Comparison of ENCODE assay signal across 21 mouse cellular contexts in the genomic region with DNA sequence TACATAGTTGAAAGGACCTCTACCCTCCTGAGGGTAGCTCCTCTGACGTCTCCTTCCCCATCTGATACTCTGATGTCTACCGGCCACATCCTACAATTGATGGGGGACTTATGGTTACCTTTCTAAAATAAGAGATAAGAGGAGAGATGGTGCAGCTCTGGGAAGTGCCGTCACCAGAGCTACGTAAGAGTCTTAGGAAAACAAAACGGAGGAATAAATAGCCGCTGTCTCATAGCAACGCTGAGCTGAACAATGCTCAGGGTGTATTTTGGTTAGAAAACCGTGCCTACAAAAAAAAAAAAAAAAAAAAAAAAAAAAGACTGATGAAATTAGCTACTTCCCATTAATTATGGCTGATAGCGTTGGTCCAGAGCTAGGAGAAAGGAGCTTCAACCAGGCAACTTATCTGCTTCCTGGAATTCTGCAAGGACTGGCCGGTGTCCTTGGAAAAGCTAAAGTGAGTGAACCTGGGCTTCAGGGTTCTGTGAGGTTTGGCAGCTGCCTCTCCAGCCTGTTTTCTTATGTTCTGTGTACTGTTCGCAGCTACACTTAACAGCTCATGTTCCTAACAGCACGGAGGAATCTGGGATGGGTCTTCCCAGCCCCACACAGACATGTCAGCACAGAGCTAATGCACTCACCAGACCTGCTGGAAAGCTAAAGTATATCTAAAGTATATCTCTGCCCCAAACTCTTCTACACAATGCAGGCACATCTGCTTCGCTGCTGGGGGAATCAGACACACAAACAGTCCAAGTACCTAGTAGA. TPM values are rescaled to one million over a fixed set of nuclear protein-coding genes. Genes with fewer than 3 reads are reported as not detected.
DNase-seq lines count a peak whose midpoint lies in the region; ATAC-seq and TF ChIP-seq lines count a peak whose summit lies in the region.
"Had no signal": no experiment of that assay in that cellular context is flagged by ENCODE, and none has a peak within 500 bp of the region (broad histone marks: within the 10 kb centered on the region; RNA-seq: fewer than 3 reads in every experiment).

No protein-coding gene starts in this region.

- H3K4me2 ChIP-seq in forebrain, postnatal 0 days (ENCODE audit: low read depth): peak overlapping the region; percentile 15
- no peak overlapping the region for H3K4me2 ChIP-seq in forebrain, embryonic 14.5 days (ENCODE audit: low read length)
- H3K4me2 ChIP-seq in embryonic facial prominence, embryonic 15.5 days (replicated peaks): no peak overlapping the region
- H3K4me2 ChIP-seq in heart, embryonic 12.5 days: no peak overlapping the region
- H3K4me2 ChIP-seq: forebrain, embryonic 13.5 days; liver, embryonic 11.5 days; midbrain, embryonic 12.5 days; stomach, embryonic 15.5 days had no signal

- 47% methylated on average over 13 of the region's 13 CpGs for WGBS in forebrain, postnatal 0 days
- WGBS in forebrain, embryonic 14.5 days: 57% methylated on average over 13 of the region's 13 CpGs
- WGBS in embryonic facial prominence, embryonic 15.5 days: 58% methylated on average over 13 of the region's 13 CpGs
- WGBS in heart, embryonic 12.5 days: 31% methylated on average over 13 of the region's 13 CpGs

- ATAC-seq in forebrain, postnatal 0 days: peak; percentile 79
- no peak for ATAC-seq in forebrain, embryonic 14.5 days
- ATAC-seq in embryonic facial prominence, embryonic 15.5 days (ENCODE audit: insufficient number of reproducible peaks, low FRiP score, low TSS enrichment, low read depth): no peak
- ATAC-seq in heart, embryonic 12.5 days (ENCODE audit: insufficient number of reproducible peaks, low FRiP score): no peak
- ATAC-seq: forebrain, embryonic 13.5 days; hindbrain, postnatal 0 days; intestine, embryonic 16.5 days; liver, postnatal 0 days; lung, postnatal 0 days had no signal

- no peaks in the 10 kb centered on the region for H3K27me3 ChIP-seq in forebrain, postnatal 0 days (ENCODE audit: insufficient read depth, low read length)
- H3K27me3 ChIP-seq in forebrain, embryonic 14.5 days (replicated peaks; ENCODE audit: control insufficient read depth, insufficient read depth, low read length): no peaks in the 10 kb centered on the region
- H3K27me3 ChIP-seq in embryonic facial prominence, embryonic 15.5 days: no peaks in the 10 kb centered on the region
- no peaks in the 10 kb centered on the region for H3K27me3 ChIP-seq in heart, embryonic 12.5 days (replicated peaks)
- H3K27me3 ChIP-seq: forebrain, embryonic 13.5 days; stomach, embryonic 15.5 days had no signal

- H3K27ac ChIP-seq in forebrain, postnatal 0 days (ENCODE audit: low read depth, low read length): peak overlapping the region; percentile 50; the same call in 1 of the 2 replicates
- no peak overlapping the region for H3K27ac ChIP-seq in forebrain, embryonic 14.5 days (ENCODE audit: low read depth, low read length)
- H3K27ac ChIP-seq in left cerebral cortex, adult 2 months: peak overlapping the region; percentile 78
- peak overlapping the region; percentile 29; the same call in 1 of the 2 replicates for H3K27ac ChIP-seq in embryonic facial prominence, embryonic 15.5 days (replicated peaks)
- no peak overlapping the region for H3K27ac ChIP-seq in heart, embryonic 12.5 days (ENCODE audit: poor library complexity, severe bottlenecking)
- H3K27ac ChIP-seq: forebrain, embryonic 13.5 days; heart, embryonic 10.5 days; hindbrain, postnatal 0 days; midbrain, embryonic 12.5 days; stomach, embryonic 15.5 days had no signal

- peak; percentile 48 for DNase-seq in forebrain, postnatal 0 days
- DNase-seq in forebrain, embryonic 14.5 days (ENCODE audit: low spot score): no peak
- no peak for DNase-seq in left cerebral cortex, adult 2 months (ENCODE audit: extremely low spot score in 1 of 2, low spot score in 2 of 2)
- no peak for DNase-seq in left cerebral cortex, postnatal 4 days
- peak; percentile 52 for DNase-seq in MN1 (ENCODE audit: low spot score)
- no peak for DNase-seq in cerebellum, adult 11 months
- DNase-seq: cerebellum, adult 9-10 months; heart, postnatal 14 days; kidney, adult 9 months; kidney, postnatal 14 days; liver, postnatal 0 days had no signal

- no peak for TF ChIP-seq CTCF in forebrain, postnatal 0 days (IDR thresholded peaks at IDR 0.05; ENCODE audit: low read depth)
- no peak for TF ChIP-seq CTCF in left cerebral cortex, adult 2 months (IDR thresholded peaks at IDR 0.05)

- H3K9me3 ChIP-seq in forebrain, postnatal 0 days (ENCODE audit: low read length): no peaks in the 10 kb centered on the region
- no peaks in the 10 kb centered on the region for H3K9me3 ChIP-seq in forebrain, embryonic 14.5 days (replicated peaks; ENCODE audit: control insufficient read depth, low read length)
- H3K9me3 ChIP-seq in embryonic facial prominence, embryonic 15.5 days (replicated peaks): no peaks in the 10 kb centered on the region
- no peaks in the 10 kb centered on the region for H3K9me3 ChIP-seq in heart, embryonic 12.5 days (replicated peaks)
- H3K9me3 ChIP-seq: forebrain, embryonic 13.5 days; heart, embryonic 10.5 days; midbrain, embryonic 12.5 days; stomach, embryonic 15.5 days had no signal

- no peak overlapping the region for H3K4me3 ChIP-seq in forebrain, postnatal 0 days (ENCODE audit: low read depth, low read length)
- H3K4me3 ChIP-seq in forebrain, embryonic 14.5 days (ENCODE audit: low read depth, low read length): no peak overlapping the region
- no peak overlapping the region for H3K4me3 ChIP-seq in left cerebral cortex, adult 2 months
- H3K4me3 ChIP-seq in embryonic facial prominence, embryonic 15.5 days (replicated peaks): no peak overlapping the region
- H3K4me3 ChIP-seq in heart, embryonic 12.5 days: no peak overlapping the region
- H3K4me3 ChIP-seq: forebrain, embryonic 13.5 days; heart, embryonic 10.5 days; midbrain, embryonic 12.5 days; stomach, embryonic 15.5 days had no signal

- intact Hi-C loops in left cerebral cortex, adult 2 months (cut with DNase I): loop anchor here (5.0 kb wide), 2 partner anchors 123 to 398 kb away; no protein-coding TSS in a partner anchor
- intact Hi-C loops in left cerebral cortex, postnatal 4 days (cut with DNase I): loop anchor here (5.0 kb wide), 1 partner anchor 398 kb away; no protein-coding TSS in a partner anchor

- no peak overlapping the region for H3K9ac ChIP-seq in forebrain, postnatal 0 days
- H3K9ac ChIP-seq in forebrain, embryonic 14.5 days (ENCODE audit: low read length): no peak overlapping the region
- no peak overlapping the region for H3K9ac ChIP-seq in embryonic facial prominence, embryonic 15.5 days
- H3K9ac ChIP-seq in heart, embryonic 12.5 days: no peak overlapping the region
- H3K9ac ChIP-seq: forebrain, embryonic 13.5 days; liver, postnatal 0 days; midbrain, embryonic 12.5 days; stomach, embryonic 15.5 days had no signal

- H3K36me3 ChIP-seq in forebrain, postnatal 0 days (ENCODE audit: insufficient read depth): no peaks in the 10 kb centered on the region
- H3K36me3 ChIP-seq in forebrain, embryonic 14.5 days (ENCODE audit: control insufficient read depth, insufficient read depth, low read length): no peaks in the 10 kb centered on the region
- no peaks in the 10 kb centered on the region for H3K36me3 ChIP-seq in embryonic facial prominence, embryonic 15.5 days
- no peaks in the 10 kb centered on the region for H3K36me3 ChIP-seq in heart, embryonic 12.5 days
- H3K36me3 ChIP-seq: heart, embryonic 10.5 days; midbrain, embryonic 12.5 days; stomach, embryonic 15.5 days had no signal

- H3K4me1 ChIP-seq in forebrain, postnatal 0 days (ENCODE audit: insufficient read depth): peaks cover 8% of the 10 kb centered on the region; the same call in 1 of the 2 replicates
- peaks cover 4% of the 10 kb centered on the region; the same call in 1 of the 2 replicates for H3K4me1 ChIP-seq in forebrain, embryonic 14.5 days (ENCODE audit: control insufficient read depth, insufficient read depth, low read length)
- no peaks in the 10 kb centered on the region for H3K4me1 ChIP-seq in embryonic facial prominence, embryonic 15.5 days
- H3K4me1 ChIP-seq in heart, embryonic 12.5 days (replicated peaks): peaks cover 12% of the 10 kb centered on the region
- H3K4me1 ChIP-seq: stomach, embryonic 15.5 days had no signal

RNA-seq across cellular contexts. Expression of a gene that starts 26.5 kb away (rescaled TPM):
- total RNA-seq in forebrain, postnatal 0 days (2014; rRNA removed): 30.5 and 42.4 TPM in 2 replicates
- polyA plus RNA-seq in forebrain, postnatal 0 days (2015; fragmentation: Nextera tagmentation; extraction: Ambion mirVana): 9.8 and 20.5 TPM in 2 replicates
- polyA plus RNA-seq in forebrain, embryonic 14.5 days (2014; fragmentation: Nextera tagmentation; extraction: Ambion mirVana): 22.4 and 31.9 TPM in 2 replicates
- 100 to 1,000 TPM; 107 to 120 TPM for total RNA-seq in left cerebral cortex, adult 2 months (2021)
- 10 to 100 TPM; 58.8 to 64.4 TPM for total RNA-seq in left cerebral cortex, postnatal 4 days (2021)
- polyA plus RNA-seq in embryonic facial prominence, embryonic 15.5 days (2015; fragmentation: Nextera tagmentation; extraction: Ambion mirVana): 45.3 and 49.4 TPM in 2 replicates
- 15.4 and 16.9 TPM in 2 replicates for polyA plus RNA-seq in heart, embryonic 12.5 days (2016; fragmentation: Nextera tagmentation; extraction: Ambion mirVana)

RNA-seq across cellular contexts. Expression of a gene that starts 50.5 kb away (rescaled TPM):
- total RNA-seq in forebrain, postnatal 0 days (2014; rRNA removed): 184 and 223 TPM in 2 replicates
- polyA plus RNA-seq in forebrain, postnatal 0 days (2015; fragmentation: Nextera tagmentation; extraction: Ambion mirVana): 1,167 and 1,378 TPM in 2 replicates
- polyA plus RNA-seq in forebrain, embryonic 14.5 days (2014; fragmentation: Nextera tagmentation; extraction: Ambion mirVana): 879 and 1,044 TPM in 2 replicates
- 100 to 1,000 TPM; 411 TPM for total RNA-seq in left cerebral cortex, adult 2 months (2021)
- total RNA-seq in left cerebral cortex, postnatal 4 days (2021): 100 to 1,000 TPM; 360 to 383 TPM
- 973 and 1,001 TPM in 2 replicates for polyA plus RNA-seq in embryonic facial prominence, embryonic 15.5 days (2015; fragmentation: Nextera tagmentation; extraction: Ambion mirVana)
- polyA plus RNA-seq in heart, embryonic 12.5 days (2016; fragmentation: Nextera tagmentation; extraction: Ambion mirVana): 875 and 884 TPM in 2 replicates

Comparison
In these comparisons a context has a peak if more than half of its experiments do, and no peak if none do; other contexts are left out.
1. DNase-seq: peak in forebrain, postnatal 0 days (single experiment) and MN1 (single experiment); none in forebrain, embryonic 14.5 days (single experiment), left cerebral cortex, adult 2 months (0 of 2), left cerebral cortex, postnatal 4 days (single experiment) and cerebellum, adult 11 months (single experiment).
2. H3K27ac ChIP-seq: peak in forebrain, postnatal 0 days (single experiment), left cerebral cortex, adult 2 months (single experiment) and embryonic facial prominence, embryonic 15.5 days (single experiment); none in forebrain, embryonic 14.5 days (single experiment) and heart, embryonic 12.5 days (single experiment).